Mouse (Mus musculus) bone marrow, adult 2 months (tissue): ENCODE data around the gene Tctn1. TPM values are rescaled to one million over a fixed set of nuclear protein-coding genes. Genes with fewer than 3 reads are reported as not detected.
"Not testable (repeated sequence)": the region's sequence is repeated elsewhere in the genome, so short reads cannot be mapped to it uniquely, and the experiment has no call there.

Experiments used
- H3K27ac ChIP-seq: fragments of 200-500 bp; 2 replicates; pipeline ENCODE4 v1.5.1; 2012; ENCODE audit warnings: low read depth, mild to moderate bottlenecking, control low read depth, inconsistent platforms, low read length; ENCODE audit not compliant: control insufficient read depth, poor library complexity, insufficient read depth
- H3K4me1 ChIP-seq: fragments of 200-500 bp; 2 replicates; pipeline ENCODE4 v1.6.1; 2011; ENCODE audit warnings: low read length; ENCODE audit not compliant: control insufficient read depth, insufficient read depth
- H3K4me3 ChIP-seq: fragments of 200-500 bp; replicated peaks from 2 replicates; pipeline ENCODE3; 2011; ENCODE audit warnings: mild to moderate bottlenecking, low read depth, low read length, control low read depth; ENCODE audit not compliant: control insufficient read depth
- CTCF ChIP-seq: fragments of 200-500 bp; IDR thresholded peaks from 2 replicates; pipeline ENCODE4 v1.5.1; 2011; ENCODE audit warnings: low read length, control low read depth; ENCODE audit not compliant: control insufficient read depth, insufficient read depth
- POLR2A ChIP-seq: fragments of 200-500 bp; IDR thresholded peaks from 2 replicates; pipeline ENCODE4 v1.6.1; 2011; ENCODE audit warnings: low read depth, mild to moderate bottlenecking, control low read depth, low read length, borderline replicate concordance; ENCODE audit not compliant: control insufficient read depth
- WGBS: fragments of 180-500 bp; shearing (Covaris S2); methylation state at CpG from one replicate; pipeline ENCODE4 v1.1.7; 2018; 5-methylcytosine and 5-hydroxymethylcytosine counted together
- polyA plus RNA-seq: library from polyadenylated mRNA; stranded (reverse); fragments of >200 nt; gene quantifications from 2 replicates; pipeline ENCODE4 v1.2.4, GENCODE M21; 2011; ENCODE audit warnings: low replicate concordance; ENCODE audit not compliant: missing spikeins, insufficient read depth, insufficient read length

Tctn1 gene
- polyA plus RNA-seq, 1 experiment = 17.7 TPM

GRCm38 (mm10) chr5:122228271-122228765 lies 35.9 kb downstream of the Tctn1 start:
- no peak for TF ChIP-seq POLR2A
- TF ChIP-seq CTCF = no peak
- no peak overlapping the region for H3K4me3 ChIP-seq
- peaks cover 12% of the 10 kb centered on the region for H3K4me1 ChIP-seq
- WGBS = 66% methylated on average over 3 of the region's 3 CpGs
- no peak overlapping the region for H3K27ac ChIP-seq

- 80% methylated on average over 2 of the region's 2 CpGs for WGBS
- Histone ChIP-seq H3K4me3 (no peak overlapping the region), H3K4me1 (peaks cover 9% of the 10 kb centered on the region), H3K27ac (no peak overlapping the region)
- TF ChIP-seq POLR2A (no peak), CTCF (no peak)
Observed at GRCm38 (mm10) chr5:122224291-122224690, 40.0 kb downstream of the Tctn1 start.

- WGBS = 79% methylated on average over 4 of the region's 4 CpGs
- H3K4me1 ChIP-seq = peaks cover 15% of the 10 kb centered on the region
- no peak overlapping the region for H3K4me3 ChIP-seq
- H3K27ac ChIP-seq = peak overlapping the region; percentile 67
- no peak for TF ChIP-seq POLR2A
- TF ChIP-seq CTCF = no peak
Observed at GRCm38 (mm10) chr5:122221085-122221484, 43.2 kb downstream of the Tctn1 start.

- Histone ChIP-seq H3K4me3 (no peak overlapping the region), H3K27ac (peak overlapping the region; percentile 79), H3K4me1 (peaks cover 15% of the 10 kb centered on the region)
- WGBS = 13% methylated on average over 18 of the region's 18 CpGs
- TF ChIP-seq CTCF (no peak), POLR2A (no peak)
Observed at GRCm38 (mm10) chr5:122219655-122220629, 44.3 kb downstream of the Tctn1 start.

GRCm38 (mm10) chr5:122218928-122219327 lies 45.3 kb downstream of the Tctn1 start:
- H3K4me3 ChIP-seq = peak overlapping the region; percentile 5
- H3K27ac ChIP-seq = peak overlapping the region; percentile 65
- 8% methylated on average over 7 of the region's 7 CpGs for WGBS
- peaks cover 15% of the 10 kb centered on the region for H3K4me1 ChIP-seq
- TF ChIP-seq POLR2A (no peak), CTCF (no peak)

- H3K27ac ChIP-seq = peak overlapping the region; percentile 65
- 60% methylated on average over 12 of the region's 12 CpGs for WGBS
- H3K4me3 ChIP-seq = no peak overlapping the region
- TF ChIP-seq CTCF = no peak
- TF ChIP-seq POLR2A = no peak
- peaks cover 15% of the 10 kb centered on the region for H3K4me1 ChIP-seq
Observed at GRCm38 (mm10) chr5:122218109-122218905, 46.0 kb downstream of the Tctn1 start.

- Histone ChIP-seq H3K4me1 (peaks cover 15% of the 10 kb centered on the region), H3K4me3 (no peak overlapping the region), H3K27ac (peak overlapping the region; percentile 54)
- TF ChIP-seq POLR2A = no peak
- TF ChIP-seq CTCF = no peak
- 78% methylated on average over 6 of the region's 6 CpGs for WGBS
Observed at GRCm38 (mm10) chr5:122217636-122218035, 46.6 kb downstream of the Tctn1 start.

- TF ChIP-seq POLR2A (no peak), CTCF (no peak)
- H3K4me1 ChIP-seq = peaks cover 10% of the 10 kb centered on the region
- H3K4me3 ChIP-seq = peak overlapping the region; percentile 9
- H3K27ac ChIP-seq = peak overlapping the region; percentile 46; the same call in 1 of the 2 replicates
- 80% methylated on average over 6 of the region's 6 CpGs for WGBS
Observed at GRCm38 (mm10) chr5:122213861-122214260, 50.4 kb downstream of the Tctn1 start.

- H3K4me3 ChIP-seq, H3K4me1 ChIP-seq, H3K27ac ChIP-seq: not testable (repeated sequence)
- WGBS = 79% methylated on average over 1 of the region's 1 CpGs
Observed at GRCm38 (mm10) chr5:122212820-122213219, 51.4 kb downstream of the Tctn1 start.
